Mouse (Mus musculus) neutrophil, adult 5-6 weeks (primary cell): ENCODE results near the gene Trim23. TPM values are rescaled to one million over a fixed set of nuclear protein-coding genes. Genes with fewer than 3 reads are reported as not detected.
A peak's percentile ranks its signal among the peaks of the same experiment; 100 is the strongest.

Experiments used
- ATAC-seq: fragments of 151-379, 151-347 bp; 2 replicates; pipeline ENCODE4 v1.8.0; 2017; ENCODE audit warnings: mild to moderate bottlenecking, moderate TSS enrichment; ENCODE audit not compliant: insufficient number of reproducible peaks, poor library complexity, low FRiP score, severe bottlenecking; ENCODE audit errors: extremely low read depth
- total RNA-seq: library from RNA; stranded (forward); fragments of 200-1000 nt; gene quantifications from 2 replicates; pipeline ENCODE4 v1.2.3, GENCODE M21; 2017

Trim23 gene
- total RNA-seq, 1 experiment from 2014 or later, result 32.4 TPM

DNA sequence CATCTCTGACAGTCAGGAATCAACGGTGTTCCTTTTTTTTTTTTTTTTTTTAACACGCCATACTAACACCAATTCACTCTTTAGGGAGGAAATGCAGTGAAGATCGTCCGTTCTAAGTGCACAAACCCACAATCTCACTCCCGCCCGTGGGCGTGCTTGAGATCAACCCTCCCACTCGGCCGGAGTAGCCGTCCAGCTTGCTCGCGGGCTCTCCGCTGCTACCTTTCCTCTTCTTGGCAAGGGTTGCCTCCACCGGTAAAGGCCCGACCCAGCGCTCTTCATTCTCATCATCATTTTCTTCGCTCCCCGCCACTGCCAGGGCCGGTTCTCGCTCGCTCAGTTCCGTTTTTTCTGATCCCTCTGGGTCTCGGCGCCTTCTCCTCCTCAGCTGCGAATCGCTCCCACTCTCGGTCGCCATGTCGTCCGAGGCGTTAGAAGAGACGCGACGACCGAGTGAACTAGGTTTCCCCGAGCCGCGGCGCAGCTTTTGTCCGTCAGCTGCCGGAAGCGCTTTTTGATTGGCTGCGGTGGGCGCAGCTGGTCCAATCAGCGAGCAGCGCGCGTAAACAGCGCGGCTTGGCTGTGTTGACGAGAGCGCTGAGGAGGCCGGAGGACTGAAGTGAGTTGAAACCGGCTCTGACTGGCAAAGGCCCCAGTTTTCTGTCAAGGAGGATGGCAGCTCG lies 49.9 kb downstream of the Trim23 start, which contains the start of the genes Cenpk and Ppwd1:
Cenpk (plus strand) TSS at position 228 of the 683 bp plus-strand sequence.
Ppwd1 (minus strand) TSS at position 460 of the 683 bp plus-strand sequence.
- peak; percentile 99 for ATAC-seq

DNA sequence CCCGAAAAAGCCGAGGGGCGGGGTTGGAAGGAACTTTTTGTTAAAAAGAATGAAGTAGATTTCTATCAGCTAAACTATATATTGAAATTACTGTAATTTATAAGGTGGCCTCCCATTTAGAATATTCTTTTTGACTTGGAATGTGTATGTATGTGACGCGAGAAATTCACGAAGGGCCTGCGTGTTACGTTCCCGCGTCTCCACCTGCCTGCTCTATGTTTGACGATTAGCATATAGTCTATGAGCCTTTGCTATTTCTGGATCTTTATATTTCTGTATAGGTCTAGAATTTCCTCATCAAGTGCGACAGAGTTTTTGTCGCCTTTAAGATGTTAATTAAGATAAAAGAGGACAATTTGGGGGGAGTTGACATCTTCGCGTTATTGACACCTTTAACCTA lies 50.6 kb downstream of the Trim23 start:
- ATAC-seq, result no peak

Other genes with a start within 250 kb of the Trim23 start
- gene Nln, start 69.2 kb upstream of the Trim23 start, total RNA-seq, result 18.5 and 26.8 TPM in 2 replicates
- gene Sgtb, start 69.1 kb upstream of the Trim23 start, total RNA-seq, result 0.49 and 1.3 TPM in 2 replicates
- 30.6 and 37.0 TPM in 2 replicates for gene Trappc13, start 328 bp upstream of the Trim23 start, total RNA-seq
- 6.8 and 7.1 TPM in 2 replicates for gene Cenpk, start 49.8 kb downstream of the Trim23 start, total RNA-seq
- 36.3 and 37.2 TPM in 2 replicates for gene Ppwd1, start 50.0 kb downstream of the Trim23 start, total RNA-seq
- gene Adamts6, start 109.0 kb downstream of the Trim23 start, total RNA-seq, result 28.4 and 36.1 TPM in 2 replicates